Mouse (Mus musculus): ENCODE results near the gene Chst5.

DNA sequence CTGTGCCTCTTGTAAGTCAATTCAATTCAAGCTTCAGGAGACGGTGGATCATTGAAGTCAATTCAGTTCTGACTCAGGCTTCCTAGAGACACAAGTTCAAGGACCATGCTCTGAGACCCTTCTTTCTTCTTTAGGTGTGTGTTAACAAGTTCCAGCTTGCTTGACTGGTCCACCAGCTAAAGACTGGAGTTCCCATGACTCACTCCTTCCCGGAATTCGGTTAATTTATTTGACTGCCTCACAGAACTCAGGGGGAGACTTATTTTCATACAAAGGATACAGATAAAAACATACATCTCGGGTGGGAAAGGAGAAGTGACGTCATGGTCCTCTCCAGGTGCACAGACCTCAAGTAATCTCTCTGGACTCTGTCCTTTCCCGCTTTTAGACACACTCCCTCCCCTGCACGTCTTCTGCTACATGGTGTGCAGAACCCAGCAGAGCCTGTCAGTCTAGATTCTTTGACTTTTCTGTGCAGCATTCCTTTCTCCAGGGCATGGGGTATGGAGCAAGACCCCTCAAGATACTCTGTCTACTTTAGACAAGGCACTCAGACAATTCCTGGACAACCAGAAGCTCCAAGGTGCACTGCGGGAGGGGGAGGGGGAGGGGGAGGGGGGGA is 4.6 kb downstream of the Chst5 start:
- TF ChIP-seq CTCF (IDR thresholded peaks at IDR 0.05; ENCODE audit: extremely low read depth, insufficient read length, insufficient replicate concordance, low read depth, low read length) (no peak), POLR2A (IDR thresholded peaks at IDR 0.05; ENCODE audit: low read depth, low read length) (no peak)
